Mouse (Mus musculus) testis, adult 2 months (tissue): ENCODE measurements around the gene Ttc17.

Source experiments
- CTCF ChIP-seq: fragments of 200-500 bp; IDR thresholded peaks from 2 replicates; pipeline ENCODE4 v1.5.1; 2012; ENCODE audit warnings: low read depth, mild to moderate bottlenecking, inconsistent platforms, low read length, moderate library complexity; ENCODE audit not compliant: control insufficient read depth, insufficient read depth, insufficient replicate concordance
- POLR2A ChIP-seq: fragments of 200-500 bp; IDR thresholded peaks from 2 replicates; pipeline ENCODE4 v1.6.1; 2012; ENCODE audit warnings: low read depth, mild to moderate bottlenecking, inconsistent platforms, low read length, moderate library complexity; ENCODE audit not compliant: control insufficient read depth

- TF ChIP-seq CTCF (no peak), POLR2A (no peak)
These were observed 59.7 kb downstream of the Ttc17 start for GRCm38 (mm10) chr2:94346746-94347145.
